Mouse (Mus musculus): ENCODE measurements at regions not wholly inside any gene's neighbourhood (a gene's known extent, or its start where the extent isn't known, plus 50 kb on each side); places are given as distances from the start of the nearest gene placed in this dataset.

DNA sequence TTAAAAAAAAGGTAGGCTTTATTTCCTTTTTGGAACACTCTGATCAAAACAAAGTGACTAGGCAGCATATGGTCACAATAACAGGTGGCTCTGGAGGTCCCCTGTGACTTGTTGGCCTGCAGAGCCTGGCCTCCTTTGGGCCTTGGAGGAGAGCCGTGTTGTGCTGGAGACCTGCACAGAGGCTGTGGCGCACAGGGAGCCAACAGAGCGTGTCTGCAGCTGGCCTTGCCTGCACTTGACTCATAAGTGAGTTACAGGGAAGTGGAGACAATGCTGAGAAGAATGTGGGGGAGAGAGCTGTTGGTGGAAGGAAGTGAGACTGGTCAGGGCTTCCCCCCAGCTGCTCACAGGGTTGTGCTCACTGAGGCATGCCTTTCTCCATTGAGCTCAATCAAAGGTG, 175.7 kb downstream of the Foxo1 start:
- 26% methylated on average over 3 of the region's 3 CpGs for WGBS
- no peak for DNase-seq
- Histone ChIP-seq H3K4me3 (replicated peaks; ENCODE audit: extremely low read depth, low read depth, low read length) (no peak overlapping the region), H3K4me1 (ENCODE audit: control insufficient read depth, insufficient read depth, low read length) (no peaks in the 10 kb centered on the region)
- TF ChIP-seq POLR2A (IDR thresholded peaks at IDR 0.05; ENCODE audit: borderline replicate concordance, extremely low read depth, low read depth, low read length) (no peak), CTCF (IDR thresholded peaks at IDR 0.05; ENCODE audit: insufficient read depth, low read length) (no peak)

DNA sequence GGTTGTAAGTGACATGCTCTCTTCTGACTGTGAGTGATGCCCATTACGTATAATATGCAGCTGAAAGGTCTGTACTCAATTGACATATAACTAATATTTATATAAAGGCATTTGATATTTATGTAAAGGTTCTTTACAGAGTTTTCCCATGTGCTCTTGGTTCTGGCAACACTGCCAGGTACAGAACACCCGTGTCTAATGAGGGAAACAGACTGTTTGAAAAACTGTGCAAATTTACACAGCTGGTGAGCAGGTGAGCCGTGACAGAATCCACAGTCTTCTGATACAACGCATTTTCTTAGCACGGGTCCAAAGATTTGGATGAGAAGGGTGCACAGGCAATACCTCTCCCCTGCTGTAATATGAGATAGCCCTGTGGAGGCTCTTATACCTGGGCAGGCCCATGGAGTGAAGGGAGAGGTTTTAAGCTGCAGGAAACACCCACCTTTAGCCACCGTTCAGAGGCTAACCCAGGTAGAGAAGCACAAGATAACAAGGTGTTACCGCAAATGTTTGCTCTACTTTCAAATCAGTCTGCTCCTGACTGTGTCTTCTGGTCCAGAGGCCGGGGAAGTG, 161.0 kb downstream of the Foxo1 start:
- TF ChIP-seq POLR2A (IDR thresholded peaks at IDR 0.05; ENCODE audit: borderline replicate concordance, extremely low read depth, low read depth, low read length) (no peak), CTCF (IDR thresholded peaks at IDR 0.05; ENCODE audit: insufficient read depth, low read length) (no peak)
- 59% methylated on average over 8 of the region's 8 CpGs for WGBS

GRCm38 (mm10) chr3:52422826-52423225, 154.7 kb downstream of the Foxo1 start:
- H3K4me3 ChIP-seq (replicated peaks; ENCODE audit: extremely low read depth, low read depth, low read length) = no peak overlapping the region
- 90% methylated on average over 1 of the region's 1 CpGs for WGBS
- H3K4me1 ChIP-seq (ENCODE audit: control insufficient read depth, insufficient read depth, low read length) = no peaks in the 10 kb centered on the region
- TF ChIP-seq CTCF (IDR thresholded peaks at IDR 0.05; ENCODE audit: insufficient read depth, low read length) = no peak
- TF ChIP-seq POLR2A (IDR thresholded peaks at IDR 0.05; ENCODE audit: borderline replicate concordance, extremely low read depth, low read depth, low read length) = no peak
- DNase-seq = no peak

More for the DNA sequence above, 161.0 kb downstream of the Foxo1 start:
- no peaks in the 10 kb centered on the region for H3K4me1 ChIP-seq (ENCODE audit: control insufficient read depth, insufficient read depth, low read length)
- no peak overlapping the region for H3K4me3 ChIP-seq (replicated peaks; ENCODE audit: extremely low read depth, low read depth, low read length)
- DNase-seq = no peak

DNA sequence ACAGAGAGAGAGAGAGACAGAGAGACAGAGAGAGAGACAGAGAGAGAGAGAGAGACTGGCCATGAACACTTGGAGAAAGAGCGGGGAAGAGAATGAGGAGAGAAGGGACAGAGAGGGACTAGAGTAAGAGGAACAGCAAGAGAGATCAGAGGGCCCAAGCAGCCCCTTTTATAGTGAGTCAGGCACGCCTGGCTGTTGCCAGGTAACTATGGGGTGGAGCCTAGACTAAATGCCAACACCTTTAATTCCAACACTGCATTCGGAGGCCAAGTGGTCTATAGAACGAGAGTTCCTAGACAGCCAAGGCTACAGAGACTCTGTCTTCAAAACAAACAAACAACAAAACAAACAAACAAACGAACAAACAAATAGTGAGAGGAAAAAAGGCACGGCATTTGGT, 148.1 kb downstream of the Foxo1 start:
- no peak for DNase-seq
- TF ChIP-seq CTCF (IDR thresholded peaks at IDR 0.05; ENCODE audit: insufficient read depth, low read length) = no peak
- no peak for TF ChIP-seq POLR2A (IDR thresholded peaks at IDR 0.05; ENCODE audit: borderline replicate concordance, extremely low read depth, low read depth, low read length)
- Histone ChIP-seq H3K4me1 (ENCODE audit: control insufficient read depth, insufficient read depth, low read length) (peaks cover 10% of the 10 kb centered on the region; the same call in 1 of the 2 replicates), H3K4me3 (replicated peaks; ENCODE audit: extremely low read depth, low read depth, low read length) (no peak overlapping the region)
- WGBS = 69% methylated on average over 6 of the region's 6 CpGs

GRCm38 (mm10) chr3:52415361-52415760, 147.2 kb downstream of the Foxo1 start:
- H3K4me1 ChIP-seq (ENCODE audit: control insufficient read depth, insufficient read depth, low read length) = peaks cover 10% of the 10 kb centered on the region; the same call in 1 of the 2 replicates
- no peak overlapping the region for H3K4me3 ChIP-seq (replicated peaks; ENCODE audit: extremely low read depth, low read depth, low read length)
- DNase-seq = no peak
- WGBS = 15% methylated on average over 6 of the region's 6 CpGs
- TF ChIP-seq POLR2A (IDR thresholded peaks at IDR 0.05; ENCODE audit: borderline replicate concordance, extremely low read depth, low read depth, low read length) (no peak), CTCF (IDR thresholded peaks at IDR 0.05; ENCODE audit: insufficient read depth, low read length) (no peak)

- 28% methylated on average over 6 of the region's 6 CpGs for WGBS
- DNase-seq = no peak
- Histone ChIP-seq H3K4me1 (ENCODE audit: control insufficient read depth, insufficient read depth, low read length) (peaks cover 10% of the 10 kb centered on the region; the same call in 1 of the 2 replicates), H3K4me3 (replicated peaks; ENCODE audit: extremely low read depth, low read depth, low read length) (no peak overlapping the region)
- TF ChIP-seq CTCF (IDR thresholded peaks at IDR 0.05; ENCODE audit: insufficient read depth, low read length) (no peak), POLR2A (IDR thresholded peaks at IDR 0.05; ENCODE audit: borderline replicate concordance, extremely low read depth, low read depth, low read length) (no peak)
Measured at GRCm38 (mm10) chr3:52414017-52414416, 145.9 kb downstream of the Foxo1 start.

DNA sequence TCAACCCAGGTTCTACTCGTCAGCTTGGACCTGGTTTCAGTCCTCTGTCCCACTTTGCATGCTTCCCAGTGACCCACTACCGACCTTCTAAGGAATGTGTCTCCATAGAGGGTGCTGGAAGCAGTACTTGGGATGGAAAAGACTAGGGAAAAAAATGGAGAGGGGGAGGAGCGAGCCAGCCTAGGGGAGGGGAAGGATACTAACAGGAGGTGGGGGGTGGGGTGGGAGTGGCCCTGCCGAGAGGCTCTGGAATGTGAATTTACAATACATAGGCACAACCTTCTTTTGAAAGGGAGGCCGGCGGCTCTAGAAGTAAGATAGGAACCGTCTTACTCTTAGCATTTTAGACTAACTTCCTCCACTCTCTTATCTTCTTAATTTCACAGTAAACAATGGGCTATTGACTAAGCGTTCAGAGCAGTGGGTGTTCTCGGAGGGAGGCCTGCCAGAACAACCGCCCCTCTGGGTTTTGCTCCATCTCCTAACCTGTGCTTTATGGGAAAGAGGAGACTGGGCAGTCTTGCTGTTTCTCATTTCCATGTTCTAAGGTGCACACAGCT, 145.1 kb downstream of the Foxo1 start:
- TF ChIP-seq POLR2A (IDR thresholded peaks at IDR 0.05; ENCODE audit: borderline replicate concordance, extremely low read depth, low read depth, low read length) = no peak
- no peak for TF ChIP-seq CTCF (IDR thresholded peaks at IDR 0.05; ENCODE audit: insufficient read depth, low read length)
- WGBS = 20% methylated on average over 10 of the region's 10 CpGs
- no peak for DNase-seq
- Histone ChIP-seq H3K4me3 (replicated peaks; ENCODE audit: extremely low read depth, low read depth, low read length) (no peak overlapping the region), H3K4me1 (ENCODE audit: control insufficient read depth, insufficient read depth, low read length) (peaks cover 10% of the 10 kb centered on the region; the same call in 1 of the 2 replicates)

DNA sequence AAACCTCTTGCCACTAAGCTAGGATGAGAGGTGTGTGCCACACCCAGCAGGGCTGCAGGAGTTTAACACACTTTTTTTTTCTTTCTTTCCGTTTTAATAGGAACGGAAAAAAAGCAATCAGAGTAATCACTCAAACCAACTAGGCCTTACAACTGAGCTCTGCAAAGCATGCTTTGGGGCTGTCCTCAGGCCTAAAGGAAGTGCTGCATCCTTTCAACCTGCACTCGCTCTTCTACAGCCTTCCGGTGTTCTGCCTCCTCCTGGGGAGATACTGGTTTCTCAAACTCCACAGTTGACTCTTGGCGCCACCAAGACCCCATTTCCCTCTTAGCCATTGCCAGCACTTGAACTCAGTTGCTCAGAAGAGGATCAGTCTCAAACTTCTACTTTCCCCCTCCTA, 143.2 kb downstream of the Foxo1 start:
- H3K4me3 ChIP-seq (replicated peaks; ENCODE audit: extremely low read depth, low read depth, low read length) = no peak overlapping the region
- 71% methylated on average over 5 of the region's 5 CpGs for WGBS
- no peak for DNase-seq
- peaks cover 10% of the 10 kb centered on the region; the same call in 1 of the 2 replicates for H3K4me1 ChIP-seq (ENCODE audit: control insufficient read depth, insufficient read depth, low read length)
- no peak for TF ChIP-seq CTCF (IDR thresholded peaks at IDR 0.05; ENCODE audit: insufficient read depth, low read length)
- no peak for TF ChIP-seq POLR2A (IDR thresholded peaks at IDR 0.05; ENCODE audit: borderline replicate concordance, extremely low read depth, low read depth, low read length)

DNA sequence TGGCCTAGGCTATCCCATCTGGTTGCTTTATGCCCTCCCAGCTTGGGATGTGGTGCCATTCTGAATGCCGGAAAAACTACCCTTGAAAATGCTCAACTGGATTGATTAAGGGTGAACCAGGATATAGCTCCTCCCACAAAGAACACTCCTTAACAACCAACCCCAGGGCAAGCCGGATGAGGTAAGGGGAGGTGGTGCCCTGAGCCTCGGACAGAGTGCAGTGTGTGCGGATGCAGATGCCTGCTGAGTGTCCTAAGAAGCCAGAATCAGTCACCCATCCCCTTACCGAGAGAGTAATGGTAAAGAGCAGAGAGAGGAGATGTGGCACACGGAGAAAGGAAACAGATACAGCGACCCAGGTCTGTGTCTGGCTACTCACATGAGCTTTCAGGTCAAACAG, 141.3 kb downstream of the Foxo1 start:
- no peak for DNase-seq
- H3K4me3 ChIP-seq (replicated peaks; ENCODE audit: extremely low read depth, low read depth, low read length) = no peak overlapping the region
- TF ChIP-seq POLR2A (IDR thresholded peaks at IDR 0.05; ENCODE audit: borderline replicate concordance, extremely low read depth, low read depth, low read length) (no peak), CTCF (IDR thresholded peaks at IDR 0.05; ENCODE audit: insufficient read depth, low read length) (no peak)
- peaks cover 8% of the 10 kb centered on the region; the same call in 1 of the 2 replicates for H3K4me1 ChIP-seq (ENCODE audit: control insufficient read depth, insufficient read depth, low read length)
- WGBS = 86% methylated on average over 7 of the region's 7 CpGs

DNA sequence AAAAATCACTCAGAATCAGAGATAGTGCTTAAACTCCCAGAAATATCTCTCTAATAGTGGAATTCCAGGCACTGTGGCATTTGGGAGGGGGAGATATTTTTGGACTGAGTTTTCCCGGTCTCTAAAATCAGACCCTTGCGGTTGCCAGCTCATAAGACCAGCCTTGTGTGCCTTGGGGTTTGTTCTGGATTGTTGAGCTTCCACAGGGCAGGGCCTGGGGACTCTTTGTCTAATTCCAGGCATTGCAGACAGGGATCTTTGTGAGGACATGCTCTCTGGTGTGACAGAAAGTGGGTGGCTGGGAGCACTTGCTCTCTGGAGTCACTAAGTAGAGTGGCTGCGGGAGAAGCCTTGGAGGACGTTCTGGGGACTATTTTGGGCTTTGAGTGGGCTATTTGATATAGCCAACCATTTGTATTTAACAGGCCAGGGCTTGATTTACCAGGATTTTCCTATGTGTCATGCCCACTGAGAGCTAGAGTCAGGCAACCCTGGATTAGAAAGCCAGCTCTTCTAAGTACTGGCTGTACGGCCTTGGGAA, 138.7 kb downstream of the Foxo1 start:
- H3K4me1 ChIP-seq (ENCODE audit: control insufficient read depth, insufficient read depth, low read length) = peaks cover 1% of the 10 kb centered on the region; the same call in 1 of the 2 replicates
- no peak for DNase-seq
- 73% methylated on average over 5 of the region's 5 CpGs for WGBS
- no peak overlapping the region for H3K4me3 ChIP-seq (replicated peaks; ENCODE audit: extremely low read depth, low read depth, low read length)
- TF ChIP-seq CTCF (IDR thresholded peaks at IDR 0.05; ENCODE audit: insufficient read depth, low read length) (no peak), POLR2A (IDR thresholded peaks at IDR 0.05; ENCODE audit: borderline replicate concordance, extremely low read depth, low read depth, low read length) (no peak)
